Mouse (Mus musculus): ENCODE measurements around the gene Zbtb39.

The Zbtb39 gene

GRCm38 (mm10) chr10:127739083-127739660 is at the start of gene Zbtb39:
TSS of gene Zbtb39 (plus strand) at chr10:127739538.
- DNase-seq (ENCODE audit: low spot score in 2 of 2): peak; percentile 74 to 84

GRCm38 (mm10) chr10:127691053-127691452 is 48.3 kb upstream of the Zbtb39 start:
- DNase-seq (ENCODE audit: low spot score in 2 of 2): no peak

- DNase-seq (ENCODE audit: low spot score in 2 of 2): no peak
Measured at GRCm38 (mm10) chr10:127694636-127695035, 44.7 kb upstream of the Zbtb39 start.

- no peak for DNase-seq (ENCODE audit: low spot score in 2 of 2)
Measured at GRCm38 (mm10) chr10:127695775-127696174, 43.6 kb upstream of the Zbtb39 start.

- no peak for DNase-seq (ENCODE audit: low spot score in 2 of 2)
Measured at GRCm38 (mm10) chr10:127698966-127699365, 40.4 kb upstream of the Zbtb39 start.

GRCm38 (mm10) chr10:127703299-127703698 is 36.0 kb upstream of the Zbtb39 start:
- no peak for DNase-seq (ENCODE audit: low spot score in 2 of 2)

GRCm38 (mm10) chr10:127704293-127704692 is 35.0 kb upstream of the Zbtb39 start:
- DNase-seq (ENCODE audit: low spot score in 2 of 2): no peak

- DNase-seq (ENCODE audit: low spot score in 2 of 2): no peak
Measured at GRCm38 (mm10) chr10:127704766-127705220, 34.5 kb upstream of the Zbtb39 start, which contains the start of gene Myo1a. TSS of gene Myo1a (plus strand) at chr10:127705170.

- no peak for DNase-seq (ENCODE audit: low spot score in 2 of 2)
Measured at GRCm38 (mm10) chr10:127705783-127706182, 33.6 kb upstream of the Zbtb39 start.

- DNase-seq (ENCODE audit: low spot score in 2 of 2): no peak
Measured at GRCm38 (mm10) chr10:127707721-127708120, 31.6 kb upstream of the Zbtb39 start.

- no peak for DNase-seq (ENCODE audit: low spot score in 2 of 2)
Measured at GRCm38 (mm10) chr10:127708850-127709370, 30.4 kb upstream of the Zbtb39 start.

- DNase-seq (ENCODE audit: low spot score in 2 of 2): no peak
Measured at GRCm38 (mm10) chr10:127710331-127710730, 29.0 kb upstream of the Zbtb39 start.

GRCm38 (mm10) chr10:127712736-127713135 is 26.6 kb upstream of the Zbtb39 start:
- DNase-seq (ENCODE audit: low spot score in 2 of 2): no peak

GRCm38 (mm10) chr10:127721671-127722418 is 17.5 kb upstream of the Zbtb39 start:
- DNase-seq (ENCODE audit: low spot score in 2 of 2): no peak

GRCm38 (mm10) chr10:127724178-127724577 is 15.2 kb upstream of the Zbtb39 start, which contains the start of gene Tac2:
TSS of gene Tac2 (plus strand) at chr10:127724478.
- DNase-seq (ENCODE audit: low spot score in 2 of 2): no peak

GRCm38 (mm10) chr10:127725136-127725535 is 14.2 kb upstream of the Zbtb39 start:
- DNase-seq (ENCODE audit: low spot score in 2 of 2): no peak

GRCm38 (mm10) chr10:127728437-127728836 is 10.9 kb upstream of the Zbtb39 start:
- no peak for DNase-seq (ENCODE audit: low spot score in 2 of 2)

- DNase-seq (ENCODE audit: low spot score in 2 of 2): no peak
Measured at GRCm38 (mm10) chr10:127730285-127730932, 8.9 kb upstream of the Zbtb39 start.

GRCm38 (mm10) chr10:127730933-127731310 is 8.4 kb upstream of the Zbtb39 start:
- no peak for DNase-seq (ENCODE audit: low spot score in 2 of 2)

- DNase-seq (ENCODE audit: low spot score in 2 of 2): no peak
Measured at GRCm38 (mm10) chr10:127731397-127731796, 7.9 kb upstream of the Zbtb39 start.

- DNase-seq (ENCODE audit: low spot score in 2 of 2): no peak
Measured at GRCm38 (mm10) chr10:127734434-127734833, 4.9 kb upstream of the Zbtb39 start.

- DNase-seq (ENCODE audit: low spot score in 2 of 2): peak in 1 of 2 experiments; percentile 35
Measured at GRCm38 (mm10) chr10:127736266-127736665, 3.1 kb upstream of the Zbtb39 start.
